Mouse (Mus musculus) embryo, embryonic 9.5 days (tissue): ENCODE data around the gene Tmem80.

Source experiments
- DNase-seq: peaks from one replicate; pipeline ENCODE4 v3.0.0-alpha.2; 2017; ENCODE audit errors: extremely low spot score

The Tmem80 gene

GRCm38 (mm10) chr7:141326546-141327446 is 743 bp upstream of the Tmem80 start:
- peak; percentile 24 for DNase-seq

- DNase-seq: no peak
Measured at GRCm38 (mm10) chr7:141328373-141328990, 943 bp downstream of the Tmem80 start.

GRCm38 (mm10) chr7:141330706-141331105 is 3.2 kb downstream of the Tmem80 start:
- DNase-seq: no peak

- no peak for DNase-seq
Measured at GRCm38 (mm10) chr7:141331990-141332389, 4.5 kb downstream of the Tmem80 start.

GRCm38 (mm10) chr7:141335044-141335579 is 7.6 kb downstream of the Tmem80 start:
- no peak for DNase-seq

- DNase-seq: no peak
Measured at GRCm38 (mm10) chr7:141335682-141336081, 8.1 kb downstream of the Tmem80 start.

GRCm38 (mm10) chr7:141336296-141336695 is 8.8 kb downstream of the Tmem80 start:
- no peak for DNase-seq

GRCm38 (mm10) chr7:141337716-141338416 is 10.3 kb downstream of the Tmem80 start:
- DNase-seq: peak; percentile 11

- DNase-seq: peak; percentile 37
Measured at GRCm38 (mm10) chr7:141338576-141339131, 11.1 kb downstream of the Tmem80 start, which contains the start of gene Eps8l2. TSS of gene Eps8l2 (plus strand) at chr7:141338880.

GRCm38 (mm10) chr7:141339215-141339920 is 11.8 kb downstream of the Tmem80 start:
- no peak for DNase-seq

GRCm38 (mm10) chr7:141340023-141340422 is 12.5 kb downstream of the Tmem80 start:
- DNase-seq: no peak

GRCm38 (mm10) chr7:141340476-141340875 is 12.9 kb downstream of the Tmem80 start:
- DNase-seq: no peak

- DNase-seq: no peak
Measured at GRCm38 (mm10) chr7:141341689-141342226, 14.2 kb downstream of the Tmem80 start.

- DNase-seq: no peak
Measured at GRCm38 (mm10) chr7:141343230-141343629, 15.7 kb downstream of the Tmem80 start.

- no peak for DNase-seq
Measured at GRCm38 (mm10) chr7:141343696-141344095, 16.2 kb downstream of the Tmem80 start.

- DNase-seq: no peak
Measured at GRCm38 (mm10) chr7:141344787-141345186, 17.2 kb downstream of the Tmem80 start.

GRCm38 (mm10) chr7:141351061-141351460 is 23.5 kb downstream of the Tmem80 start:
- no peak for DNase-seq

- DNase-seq: no peak
Measured at GRCm38 (mm10) chr7:141355051-141355450, 27.5 kb downstream of the Tmem80 start.

GRCm38 (mm10) chr7:141355626-141356326 is 28.2 kb downstream of the Tmem80 start:
- no peak for DNase-seq

GRCm38 (mm10) chr7:141356971-141357370 is 29.4 kb downstream of the Tmem80 start:
- no peak for DNase-seq
